Mouse (Mus musculus): ENCODE results near the gene Hnrnph1.

The Hnrnph1 gene

GRCm38 (mm10) chr11:50402481-50402880 is 25.7 kb downstream of the Hnrnph1 start:
- no peak for TF ChIP-seq CTCF (conservative IDR thresholded peaks at IDR 0.05; ENCODE audit: low read length)
- no peak for TF ChIP-seq POU5F1 (IDR thresholded peaks at IDR 0.05; ENCODE audit: borderline replicate concordance, low read length)
- TF ChIP-seq NANOG (IDR thresholded peaks at IDR 0.05; ENCODE audit: borderline replicate concordance, low read length) = no peak
- H3K36me3 ChIP-seq (ENCODE audit: insufficient read depth, low read length) = peaks cover 30% of the 10 kb centered on the region

GRCm38 (mm10) chr11:50403367-50404014 is 26.7 kb downstream of the Hnrnph1 start:
- TF ChIP-seq CTCF (conservative IDR thresholded peaks at IDR 0.05; ENCODE audit: low read length) (no peak), NANOG (IDR thresholded peaks at IDR 0.05; ENCODE audit: borderline replicate concordance, low read length) (no peak), POU5F1 (IDR thresholded peaks at IDR 0.05; ENCODE audit: borderline replicate concordance, low read length) (no peak)
- H3K4me1 ChIP-seq (replicated peaks; ENCODE audit: low read depth, low read length) = peaks cover 31% of the 10 kb centered on the region
- H3K4me3 ChIP-seq (replicated peaks; ENCODE audit: low read length) = no peak overlapping the region
- no peaks in the 10 kb centered on the region for H3K9me3 ChIP-seq (ENCODE audit: low read length)
- H3K27me3 ChIP-seq (ENCODE audit: insufficient read depth, low read length) = no peaks in the 10 kb centered on the region
- H3K36me3 ChIP-seq (ENCODE audit: insufficient read depth, low read length) = peaks cover 30% of the 10 kb centered on the region

More at GRCm38 (mm10) chr11:50402481-50402880, 25.7 kb downstream of the Hnrnph1 start:
- no peak overlapping the region for H3K4me3 ChIP-seq (replicated peaks; ENCODE audit: low read length)
- no peaks in the 10 kb centered on the region for H3K9me3 ChIP-seq (ENCODE audit: low read length)
- H3K27me3 ChIP-seq (ENCODE audit: insufficient read depth, low read length) = no peaks in the 10 kb centered on the region
- H3K4me1 ChIP-seq (replicated peaks; ENCODE audit: low read depth, low read length) = peaks cover 38% of the 10 kb centered on the region

DNA sequence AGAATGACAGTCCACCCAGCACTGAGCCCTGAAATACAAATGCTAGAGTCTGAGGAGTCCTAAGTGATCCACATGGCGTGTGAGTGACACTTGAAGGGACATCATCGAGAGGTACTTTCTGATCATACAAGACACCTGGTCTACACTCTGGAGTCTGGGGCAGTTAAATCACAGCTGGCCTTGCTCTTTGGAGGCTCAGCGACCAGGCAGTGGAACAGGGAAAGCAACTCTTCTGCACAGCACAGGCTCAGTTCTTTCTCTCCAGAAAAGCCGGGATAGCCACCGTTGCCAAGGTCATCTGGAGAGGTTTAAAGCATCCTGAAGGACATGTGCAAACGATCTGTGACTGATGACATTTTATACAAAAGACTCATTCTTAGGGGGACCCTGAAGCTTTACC is 30.4 kb downstream of the Hnrnph1 start:
- peaks cover 20% of the 10 kb centered on the region for H3K36me3 ChIP-seq (ENCODE audit: insufficient read depth, low read length)
- H3K4me3 ChIP-seq (replicated peaks; ENCODE audit: low read length) = no peak overlapping the region
- H3K4me1 ChIP-seq (replicated peaks; ENCODE audit: low read depth, low read length) = peaks cover 18% of the 10 kb centered on the region
- TF ChIP-seq POU5F1 (IDR thresholded peaks at IDR 0.05; ENCODE audit: borderline replicate concordance, low read length) = no peak
- H3K27me3 ChIP-seq (ENCODE audit: insufficient read depth, low read length) = no peaks in the 10 kb centered on the region
- H3K9me3 ChIP-seq (ENCODE audit: low read length) = no peaks in the 10 kb centered on the region

GRCm38 (mm10) chr11:50415563-50416241 is 38.9 kb downstream of the Hnrnph1 start:
- H3K4me1 ChIP-seq (replicated peaks; ENCODE audit: low read depth, low read length) = no peaks in the 10 kb centered on the region
- no peaks in the 10 kb centered on the region for H3K27me3 ChIP-seq (ENCODE audit: insufficient read depth, low read length)
- H3K9me3 ChIP-seq (ENCODE audit: low read length) = no peaks in the 10 kb centered on the region
- H3K36me3 ChIP-seq (ENCODE audit: insufficient read depth, low read length) = peaks cover 50% of the 10 kb centered on the region
- TF ChIP-seq CTCF (conservative IDR thresholded peaks at IDR 0.05; ENCODE audit: low read length) = no peak
- TF ChIP-seq POU5F1 (IDR thresholded peaks at IDR 0.05; ENCODE audit: borderline replicate concordance, low read length) = no peak
- TF ChIP-seq NANOG (IDR thresholded peaks at IDR 0.05; ENCODE audit: borderline replicate concordance, low read length) = no peak
- no peak overlapping the region for H3K4me3 ChIP-seq (replicated peaks; ENCODE audit: low read length)

GRCm38 (mm10) chr11:50417856-50418255 is 41.1 kb downstream of the Hnrnph1 start:
- TF ChIP-seq POU5F1 (IDR thresholded peaks at IDR 0.05; ENCODE audit: borderline replicate concordance, low read length) (no peak), NANOG (IDR thresholded peaks at IDR 0.05; ENCODE audit: borderline replicate concordance, low read length) (no peak)
- peaks cover 50% of the 10 kb centered on the region for H3K36me3 ChIP-seq (ENCODE audit: insufficient read depth, low read length)
- no peak overlapping the region for H3K4me3 ChIP-seq (replicated peaks; ENCODE audit: low read length)
- H3K4me1 ChIP-seq (replicated peaks; ENCODE audit: low read depth, low read length) = peaks cover 17% of the 10 kb centered on the region
- H3K9me3 ChIP-seq (ENCODE audit: low read length) = no peaks in the 10 kb centered on the region
- H3K27me3 ChIP-seq (ENCODE audit: insufficient read depth, low read length) = no peaks in the 10 kb centered on the region

DNA sequence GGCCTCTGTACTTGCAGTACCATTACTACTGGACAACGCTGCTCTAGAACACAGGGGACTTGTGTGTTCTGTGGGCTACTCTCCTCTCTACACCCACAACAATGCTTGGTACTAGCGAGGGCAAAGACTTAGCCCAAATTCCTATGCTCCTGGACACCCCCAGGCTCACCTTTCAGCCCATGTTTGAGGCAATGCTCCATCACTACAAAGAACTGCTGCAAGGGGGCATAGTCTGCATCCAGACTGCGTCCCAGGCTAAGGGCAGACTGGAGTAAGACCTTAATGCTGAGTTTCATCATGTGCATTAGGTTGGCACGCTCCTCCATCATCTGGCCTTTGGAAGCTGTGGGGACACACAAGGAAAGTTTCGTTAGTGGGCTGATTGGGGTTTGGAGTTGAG is 44.7 kb downstream of the Hnrnph1 start:
- Histone ChIP-seq H3K4me1 (replicated peaks; ENCODE audit: low read depth, low read length) (peaks cover 23% of the 10 kb centered on the region), H3K9me3 (ENCODE audit: low read length) (no peaks in the 10 kb centered on the region), H3K4me3 (replicated peaks; ENCODE audit: low read length) (peak overlapping the region; percentile 82), H3K27me3 (ENCODE audit: insufficient read depth, low read length) (no peaks in the 10 kb centered on the region; the same call in 1 of the 2 replicates), H3K36me3 (ENCODE audit: insufficient read depth, low read length) (peaks cover 28% of the 10 kb centered on the region)
- TF ChIP-seq NANOG (IDR thresholded peaks at IDR 0.05; ENCODE audit: borderline replicate concordance, low read length) (no peak), CTCF (conservative IDR thresholded peaks at IDR 0.05; ENCODE audit: low read length) (no peak), POU5F1 (IDR thresholded peaks at IDR 0.05; ENCODE audit: borderline replicate concordance, low read length) (no peak)

DNA sequence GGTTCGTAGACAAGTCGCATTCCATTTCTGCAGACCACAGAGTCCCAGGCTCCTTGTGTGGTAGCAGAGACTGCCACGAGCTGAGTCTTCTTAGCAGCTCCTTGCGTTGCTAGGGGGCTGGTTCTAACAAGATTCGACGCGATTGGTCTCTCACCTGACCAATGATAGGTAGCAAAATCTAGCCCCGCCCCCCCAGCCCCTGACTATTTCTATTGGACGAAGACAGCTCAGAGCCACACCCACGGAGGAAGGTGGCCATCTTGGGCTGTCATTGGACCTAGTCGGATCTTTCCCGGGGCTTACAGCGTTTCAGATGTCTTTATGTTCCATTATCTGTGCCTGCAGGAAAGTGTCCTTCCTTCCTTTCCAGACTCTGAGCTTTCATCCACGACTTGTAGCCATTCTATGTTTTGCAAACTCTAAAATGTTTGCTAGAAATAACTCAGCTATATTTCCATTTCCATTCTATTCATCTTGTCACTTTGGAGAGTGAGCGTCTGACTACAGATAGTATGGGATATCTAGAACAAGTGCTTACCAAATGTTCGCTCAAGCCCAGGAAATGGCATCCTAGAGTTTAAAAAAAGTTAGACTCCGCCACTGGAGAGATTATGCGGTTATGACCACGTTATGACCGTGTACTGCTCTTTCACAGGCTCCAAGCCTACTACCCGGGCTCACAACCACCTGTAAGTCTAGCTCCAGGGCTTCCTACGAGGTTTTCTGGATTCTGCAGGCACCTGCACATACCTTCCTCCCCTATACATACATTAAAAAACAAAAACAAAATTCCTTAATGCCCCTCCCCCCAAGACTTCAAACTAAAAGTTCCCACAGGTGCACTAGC is 45.4 kb downstream of the Hnrnph1 start:
- no peak for TF ChIP-seq POU5F1 (IDR thresholded peaks at IDR 0.05; ENCODE audit: borderline replicate concordance, low read length)
- TF ChIP-seq NANOG (IDR thresholded peaks at IDR 0.05; ENCODE audit: borderline replicate concordance, low read length) = no peak
- TF ChIP-seq CTCF (conservative IDR thresholded peaks at IDR 0.05; ENCODE audit: low read length) = no peak
- Histone ChIP-seq H3K36me3 (ENCODE audit: insufficient read depth, low read length) (peaks cover 21% of the 10 kb centered on the region), H3K27me3 (ENCODE audit: insufficient read depth, low read length) (no peaks in the 10 kb centered on the region; the same call in 1 of the 2 replicates), H3K4me1 (replicated peaks; ENCODE audit: low read depth, low read length) (peaks cover 23% of the 10 kb centered on the region), H3K4me3 (replicated peaks; ENCODE audit: low read length) (peak overlapping the region; percentile 82), H3K9me3 (ENCODE audit: low read length) (no peaks in the 10 kb centered on the region)

GRCm38 (mm10) chr11:50426056-50426455 is 49.3 kb downstream of the Hnrnph1 start:
- H3K27me3 ChIP-seq (ENCODE audit: insufficient read depth, low read length) = peaks cover 10% of the 10 kb centered on the region
- no peaks in the 10 kb centered on the region for H3K36me3 ChIP-seq (ENCODE audit: insufficient read depth, low read length)
- no peak overlapping the region for H3K4me3 ChIP-seq (replicated peaks; ENCODE audit: low read length)
- TF ChIP-seq CTCF (conservative IDR thresholded peaks at IDR 0.05; ENCODE audit: low read length) = no peak
- TF ChIP-seq NANOG (IDR thresholded peaks at IDR 0.05; ENCODE audit: borderline replicate concordance, low read length) = no peak
- TF ChIP-seq POU5F1 (IDR thresholded peaks at IDR 0.05; ENCODE audit: borderline replicate concordance, low read length) = no peak
- no peaks in the 10 kb centered on the region for H3K9me3 ChIP-seq (ENCODE audit: low read length)
- peaks cover 29% of the 10 kb centered on the region for H3K4me1 ChIP-seq (replicated peaks; ENCODE audit: low read depth, low read length)

Measured in E14TG2a.4 (cell line).